ENCODE assay signal across 23 mouse cellular contexts in genomic region chr3:58622665-58623394, GRCm38 (mm10). TPM values are rescaled to one million over a fixed set of nuclear protein-coding genes. Genes with fewer than 3 reads are reported as not detected.
DNase-seq lines count a peak whose midpoint lies in the region; ATAC-seq lines count a peak whose summit lies in the region.
"Had no signal": no experiment of that assay in that cellular context is flagged by ENCODE, and none has a peak within 500 bp of the region (broad histone marks: within the 10 kb centered on the region; RNA-seq: fewer than 3 reads in every experiment).

No protein-coding gene starts in this region.

- DNase-seq in A20 (ENCODE audit: low read depth, low spot score), result peak; percentile 16
- DNase-seq in CD4-positive helper T cell, adult 2 months (ENCODE audit: low read depth, low spot score), result peak; percentile 19
- peak; percentile 25 for DNase-seq in induced T-regulatory cell, adult 2 months (ENCODE audit: low read depth)
- no peak for DNase-seq in retina, postnatal 1 day
- no peak for DNase-seq in embryonic facial prominence, embryonic 10.5 days (ENCODE audit: low spot score)
- DNase-seq: adrenal gland, adult 8-10 months; adrenal gland, postnatal 36 days; cerebellum, adult 2 months; cerebellum, postnatal 10 days; gastrocnemius, adult 2 months; gastrocnemius, postnatal 25 days; heart, postnatal 36 days had no signal

- H3K9me3 ChIP-seq in embryonic facial prominence, embryonic 10.5 days, result no peaks in the 10 kb centered on the region
- H3K9me3 ChIP-seq: embryonic facial prominence, embryonic 15.5 days; forebrain, embryonic 10.5 days; heart, embryonic 12.5 days had no signal

- no peaks in the 10 kb centered on the region for H3K36me3 ChIP-seq in embryonic facial prominence, embryonic 10.5 days (replicated peaks)
- H3K36me3 ChIP-seq: embryonic facial prominence, embryonic 15.5 days; forebrain, embryonic 10.5 days; heart, embryonic 12.5 days had no signal

- H3K4me3 ChIP-seq in embryonic facial prominence, embryonic 10.5 days, result no peak overlapping the region
- H3K4me3 ChIP-seq: embryonic facial prominence, embryonic 15.5 days; erythroblast, embryonic 14.5 days; forebrain, embryonic 10.5 days; gastrocnemius, adult 2 months; heart, embryonic 12.5 days had no signal

- H3K4me1 ChIP-seq in embryonic facial prominence, embryonic 10.5 days, result no peaks in the 10 kb centered on the region
- H3K4me1 ChIP-seq: embryonic facial prominence, embryonic 15.5 days; forebrain, embryonic 10.5 days; heart, embryonic 12.5 days had no signal

- WGBS in embryonic facial prominence, embryonic 10.5 days, result 75% methylated on average over 3 of the region's 3 CpGs

- H3K27me3 ChIP-seq in embryonic facial prominence, embryonic 10.5 days (replicated peaks; ENCODE audit: low read depth, poor library complexity, severe bottlenecking), result no peaks in the 10 kb centered on the region
- H3K27me3 ChIP-seq: embryonic facial prominence, embryonic 15.5 days; heart, embryonic 12.5 days had no signal

- ATAC-seq in neutrophil, adult 5-6 weeks (ENCODE audit: extremely low read depth, insufficient number of reproducible peaks, low FRiP score, poor library complexity, severe bottlenecking), result 0 out of 2 replicates have a peak, but pooled peaks have one; percentile 30
- ATAC-seq: forebrain, embryonic 14.5 days; hindbrain, embryonic 16.5 days had no signal

- H3K27ac ChIP-seq in embryonic facial prominence, embryonic 10.5 days (replicated peaks), result no peak overlapping the region
- H3K27ac ChIP-seq: embryonic facial prominence, embryonic 15.5 days; forebrain, embryonic 10.5 days; gastrocnemius, adult 2 months had no signal

RNA-seq across cellular contexts. Expression of gene Erich6, which starts 14.2 kb away (rescaled TPM):
- total RNA-seq in neutrophil, adult 5-6 weeks (2017), result not detected in 2 replicates
- not detected in 2 replicates for polyA plus RNA-seq in embryonic facial prominence, embryonic 10.5 days (2016; fragmentation: Nextera tagmentation; extraction: Ambion mirVana)
- total RNA-seq: ES-E14; gastrocnemius, adult 2 months; gastrocnemius, postnatal 25 days; granulocyte monocyte progenitor cell, adult 5-6 weeks; heart, adult 8-10 months; heart, postnatal 36 days had no signal
- polyA plus RNA-seq: embryonic facial prominence, embryonic 11.5 days; embryonic facial prominence, embryonic 15.5 days; erythroblast, embryonic 14.5 days; forebrain, embryonic 10.5 days had no signal

RNA-seq across cellular contexts. Expression of gene Selenot, which starts 46.4 kb away (rescaled TPM):
- 190 and 211 TPM in 2 replicates for total RNA-seq in neutrophil, adult 5-6 weeks (2017)
- polyA plus RNA-seq in embryonic facial prominence, embryonic 10.5 days (2016; fragmentation: Nextera tagmentation; extraction: Ambion mirVana), result 13.5 and 15.4 TPM in 2 replicates

Comparison
In these comparisons a context has a peak if more than half of its experiments do, and no peak if none do; other contexts are left out.
1. DNase-seq: peak in A20 (single experiment), CD4-positive helper T cell, adult 2 months (single experiment) and induced T-regulatory cell, adult 2 months (single experiment); none in retina, postnatal 1 day (single experiment) and embryonic facial prominence, embryonic 10.5 days (single experiment).